Mouse (Mus musculus): ENCODE results near the gene Zfp423.

DNA sequence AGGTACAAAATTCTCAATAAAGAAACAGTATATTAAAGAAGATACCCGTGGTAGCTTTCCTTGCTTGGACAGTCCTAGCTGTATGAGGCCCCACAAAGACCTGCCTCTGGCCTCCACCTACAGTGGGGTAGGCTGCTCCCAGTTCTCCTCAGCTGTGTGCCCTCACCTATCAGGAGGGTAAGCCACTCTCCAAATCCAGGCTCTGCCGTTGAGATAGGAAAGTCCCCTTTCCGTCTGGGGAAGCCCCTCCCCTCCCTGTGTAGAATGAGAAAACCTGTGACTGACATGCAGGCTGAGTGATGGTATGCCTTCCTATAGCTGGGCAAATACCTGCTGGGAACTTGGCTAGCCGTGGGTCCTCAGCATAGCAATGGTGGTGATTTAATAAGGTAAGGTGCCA, 257.8 kb downstream of the Zfp423 start:
- TF ChIP-seq CTCF (IDR thresholded peaks at IDR 0.05; ENCODE audit: insufficient read depth, low read length) (no peak), POLR2A (IDR thresholded peaks at IDR 0.05; ENCODE audit: borderline replicate concordance, extremely low read depth, low read depth, low read length) (no peak)
